ENCODE assay signal across 16 mouse cellular contexts in the genomic region with DNA sequence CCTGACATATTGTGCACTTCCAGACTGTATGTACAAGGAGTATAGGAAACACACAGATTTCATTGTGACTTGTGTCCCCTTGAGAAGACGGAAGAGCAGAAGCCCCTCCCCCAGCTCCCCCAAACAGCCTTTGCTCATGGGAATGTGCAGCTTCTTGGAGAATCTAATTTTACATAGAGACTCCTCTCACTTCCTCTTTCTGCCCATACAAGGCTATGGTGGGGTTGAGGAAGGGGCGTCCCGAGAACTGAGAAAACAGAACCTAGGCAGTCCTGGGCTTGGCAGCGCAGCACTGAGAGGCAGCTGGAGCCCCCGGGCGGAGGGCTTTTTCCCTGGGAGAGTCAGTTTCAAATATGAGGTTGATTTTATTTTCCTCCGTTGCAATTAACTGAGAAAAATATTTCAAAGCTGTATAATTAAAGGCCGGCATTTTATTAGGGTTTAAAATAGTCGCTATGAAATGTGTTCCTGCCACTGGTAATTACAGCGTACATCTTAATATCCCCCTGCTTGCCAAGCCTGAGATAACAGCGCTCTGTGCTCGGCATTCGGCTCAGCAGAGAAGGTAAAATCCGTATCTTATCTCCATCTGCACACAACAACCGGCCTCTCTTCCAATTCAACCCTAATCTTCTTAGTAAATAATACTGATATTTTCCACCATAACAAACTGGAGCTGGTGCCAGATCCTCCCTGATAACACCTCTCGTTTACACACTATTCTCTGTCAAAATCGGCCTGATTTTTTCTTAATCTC. TPM values are rescaled to one million over a fixed set of nuclear protein-coding genes. Genes with fewer than 3 reads are reported as not detected.
A peak's percentile ranks its signal among the peaks of the same experiment; 100 is the strongest.
DNase-seq lines count a peak whose midpoint lies in the region; ATAC-seq and TF ChIP-seq lines count a peak whose summit lies in the region.
"Had no signal": no experiment of that assay in that cellular context is flagged by ENCODE, and none has a peak within 500 bp of the region (broad histone marks: within the 10 kb centered on the region; RNA-seq: fewer than 3 reads in every experiment).

No protein-coding gene starts in this region.

- no peak overlapping the region for H3K27ac ChIP-seq in forebrain, embryonic 14.5 days (ENCODE audit: low read depth, low read length)
- H3K27ac ChIP-seq in forebrain, embryonic 12.5 days: no peak overlapping the region
- no peak overlapping the region for H3K27ac ChIP-seq in layer of hippocampus, adult 2 months
- H3K27ac ChIP-seq in limb, embryonic 12.5 days: no peak overlapping the region
- H3K27ac ChIP-seq: embryonic facial prominence, embryonic 13.5 days; liver, embryonic 14.5 days had no signal

- no peak overlapping the region for H3K4me2 ChIP-seq in forebrain, embryonic 14.5 days (ENCODE audit: low read length)
- H3K4me2 ChIP-seq in forebrain, embryonic 12.5 days: no peak overlapping the region
- H3K4me2 ChIP-seq in limb, embryonic 12.5 days: 0 out of 2 replicates have a peak overlapping the region, but pooled peaks have one; percentile 2
- H3K4me2 ChIP-seq: embryonic facial prominence, embryonic 13.5 days had no signal

- H3K36me3 ChIP-seq in forebrain, embryonic 14.5 days (ENCODE audit: control insufficient read depth, insufficient read depth, low read length): no peaks in the 10 kb centered on the region
- no peaks in the 10 kb centered on the region for H3K36me3 ChIP-seq in forebrain, embryonic 12.5 days (replicated peaks)
- no peaks in the 10 kb centered on the region for H3K36me3 ChIP-seq in limb, embryonic 12.5 days
- H3K36me3 ChIP-seq: embryonic facial prominence, embryonic 13.5 days had no signal

- no peak for ATAC-seq in forebrain, embryonic 14.5 days
- ATAC-seq in forebrain, embryonic 12.5 days (ENCODE audit: low FRiP score): no peak
- no peak for ATAC-seq in limb, embryonic 12.5 days (ENCODE audit: insufficient number of reproducible peaks, insufficient read depth, low FRiP score, low TSS enrichment, low read depth)
- no peak for ATAC-seq in monocyte, adult 5-6 weeks (replicated peaks; ENCODE audit: insufficient number of reproducible peaks, low FRiP score, low TSS enrichment, poor library complexity, severe bottlenecking)

- H3K9ac ChIP-seq in forebrain, embryonic 14.5 days (ENCODE audit: low read length): no peak overlapping the region
- no peak overlapping the region for H3K9ac ChIP-seq in forebrain, embryonic 12.5 days
- H3K9ac ChIP-seq in limb, embryonic 12.5 days (replicated peaks): no peak overlapping the region
- H3K9ac ChIP-seq: embryonic facial prominence, embryonic 13.5 days; liver, embryonic 14.5 days had no signal

- 67% methylated on average over 17 of the region's 17 CpGs for WGBS in forebrain, embryonic 14.5 days
- WGBS in forebrain, embryonic 12.5 days: 76% methylated on average over 17 of the region's 17 CpGs
- 52% methylated on average over 17 of the region's 17 CpGs for WGBS in limb, embryonic 12.5 days

- H3K9me3 ChIP-seq in forebrain, embryonic 14.5 days (replicated peaks; ENCODE audit: control insufficient read depth, low read length): no peaks in the 10 kb centered on the region; the same call in 1 of the 2 replicates
- no peaks in the 10 kb centered on the region for H3K9me3 ChIP-seq in forebrain, embryonic 12.5 days
- peaks cover 11% of the 10 kb centered on the region for H3K9me3 ChIP-seq in limb, embryonic 12.5 days
- H3K9me3 ChIP-seq: embryonic facial prominence, embryonic 13.5 days had no signal

- H3K4me1 ChIP-seq in forebrain, embryonic 14.5 days (ENCODE audit: control insufficient read depth, insufficient read depth, low read length): no peaks in the 10 kb centered on the region
- H3K4me1 ChIP-seq in forebrain, embryonic 12.5 days: no peaks in the 10 kb centered on the region
- H3K4me1 ChIP-seq in limb, embryonic 12.5 days (replicated peaks): 0 out of 2 replicates have a peak, but pooled peaks cover 4% of the 10 kb centered on the region
- H3K4me1 ChIP-seq: megakaryocyte, embryonic 14.5 days had no signal

- H3K27me3 ChIP-seq in forebrain, embryonic 14.5 days (replicated peaks; ENCODE audit: control insufficient read depth, insufficient read depth, low read length): no peaks in the 10 kb centered on the region
- peaks cover 4% of the 10 kb centered on the region; the same call in 1 of the 2 replicates for H3K27me3 ChIP-seq in forebrain, embryonic 12.5 days
- peaks cover 7% of the 10 kb centered on the region for H3K27me3 ChIP-seq in limb, embryonic 12.5 days
- H3K27me3 ChIP-seq: embryonic facial prominence, embryonic 13.5 days; megakaryocyte, embryonic 14.5 days had no signal

- peak; percentile 27 for TF ChIP-seq CTCF in layer of hippocampus, adult 2 months (conservative IDR thresholded peaks at IDR 0.05)

- DNase-seq in forebrain, embryonic 14.5 days (ENCODE audit: low spot score): peak; percentile 49
- DNase-seq in layer of hippocampus, adult 2 months (ENCODE audit: low spot score in 2 of 2): no peak
- DNase-seq in layer of hippocampus, adult 11-12 months (ENCODE audit: low spot score): no peak
- DNase-seq in MEL-GATA-1-ER (ENCODE audit: extremely low read depth, low read depth): peak; percentile 18
- DNase-seq in thymus, postnatal 0 days (ENCODE audit: low spot score): no peak
- DNase-seq: cerebellum, adult 8-10 months; kidney, adult 18-20 months; layer of hippocampus, postnatal 36 days; thymus, postnatal 4 days had no signal

- no peak overlapping the region for H3K4me3 ChIP-seq in forebrain, embryonic 14.5 days (ENCODE audit: low read depth, low read length)
- H3K4me3 ChIP-seq in forebrain, embryonic 12.5 days (replicated peaks): no peak overlapping the region
- H3K4me3 ChIP-seq in layer of hippocampus, adult 2 months: no peak overlapping the region
- H3K4me3 ChIP-seq in limb, embryonic 12.5 days (replicated peaks): no peak overlapping the region
- H3K4me3 ChIP-seq: embryonic facial prominence, embryonic 13.5 days; megakaryocyte, embryonic 14.5 days had no signal

RNA-seq across cellular contexts. Expression of a gene that starts 50.7 kb away (rescaled TPM):
- polyA plus RNA-seq in forebrain, embryonic 14.5 days (2014; fragmentation: Nextera tagmentation; extraction: Ambion mirVana): 11.3 and 15.0 TPM in 2 replicates
- polyA plus RNA-seq in forebrain, embryonic 12.5 days (2016; fragmentation: Nextera tagmentation; extraction: Ambion mirVana): 26.1 and 27.4 TPM in 2 replicates
- under 1 TPM in 1 of 2 experiments, not detected in 1; 0.20 TPM for total RNA-seq in layer of hippocampus, adult 2 months (2021)
- polyA plus RNA-seq in limb, embryonic 12.5 days (2016; fragmentation: Nextera tagmentation; extraction: Ambion mirVana): not detected in 2 replicates
- not detected in 3 replicates for total RNA-seq in monocyte, adult 5-6 weeks (2017)
- polyA plus RNA-seq in thymus, postnatal 0 days (2015; fragmentation: Nextera tagmentation; extraction: Ambion mirVana): 0.07 TPM in 1 of 2 replicates, not detected in the other
- total RNA-seq: adrenal gland, adult 18-20 months had no signal

Comparison
In these comparisons a context has a peak if more than half of its experiments do, and no peak if none do; other contexts are left out.
1. DNase-seq: peak in forebrain, embryonic 14.5 days (single experiment) and MEL-GATA-1-ER (single experiment); none in layer of hippocampus, adult 2 months (0 of 2), layer of hippocampus, adult 11-12 months (single experiment) and thymus, postnatal 0 days (single experiment).
2. RNA of a gene that starts 50.7 kb away (polyA plus RNA-seq): 26.1 to 27.4 TPM in forebrain, embryonic 12.5 days and 11.3 to 15.0 TPM in forebrain, embryonic 14.5 days; 0.07 TPM in thymus, postnatal 0 days and not detected in limb, embryonic 12.5 days; every median in the first group is over 10 times any median in the second.